Mouse (Mus musculus): ENCODE results near the gene Opn1mw.
"Not testable (repeated sequence)": the region's sequence is repeated elsewhere in the genome, so short reads cannot be mapped to it uniquely, and the experiment has no call there.

Gene Opn1mw

GRCm38 (mm10) chrX:74127164-74127563 lies at the start of gene Opn1mw:
Gene Opn1mw, plus strand, starts transcription at chrX:74127464.
- DNase-seq (ENCODE audit: low spot score in 2 of 2) = no peak

- peak in 1 of 2 experiments; percentile 3 for DNase-seq (ENCODE audit: low spot score in 2 of 2)
Observed at GRCm38 (mm10) chrX:74084276-74084837, 42.9 kb upstream of the Opn1mw start.

GRCm38 (mm10) chrX:74084946-74085498 lies 42.2 kb upstream of the Opn1mw start:
- DNase-seq (ENCODE audit: low spot score in 2 of 2) = peak; percentile 68 to 79

- peak; percentile 97 to 98 for DNase-seq (ENCODE audit: low spot score in 2 of 2)
Observed at GRCm38 (mm10) chrX:74085601-74086038, 41.6 kb upstream of the Opn1mw start.

GRCm38 (mm10) chrX:74095130-74095529 lies 32.1 kb upstream of the Opn1mw start:
- DNase-seq (ENCODE audit: low spot score in 2 of 2) = no peak

GRCm38 (mm10) chrX:74103457-74104188 lies 23.6 kb upstream of the Opn1mw start:
- DNase-seq (ENCODE audit: low spot score in 2 of 2) = peak in 1 of 2 experiments; percentile 6

- no peak for DNase-seq (ENCODE audit: low spot score in 2 of 2)
Observed at GRCm38 (mm10) chrX:74105916-74106315, 21.3 kb upstream of the Opn1mw start.

- DNase-seq (ENCODE audit: low spot score in 2 of 2) = no peak
Observed at GRCm38 (mm10) chrX:74108747-74109146, 18.5 kb upstream of the Opn1mw start.

GRCm38 (mm10) chrX:74114036-74114435 lies 13.2 kb upstream of the Opn1mw start:
- no peak for DNase-seq (ENCODE audit: low spot score in 2 of 2)

- peak in 1 of 2 experiments; percentile 62 for DNase-seq (ENCODE audit: low spot score in 2 of 2)
Observed at GRCm38 (mm10) chrX:74115511-74115910, 11.8 kb upstream of the Opn1mw start.

GRCm38 (mm10) chrX:74124975-74125374 lies 2.3 kb upstream of the Opn1mw start:
- no peak for DNase-seq (ENCODE audit: low spot score in 2 of 2)

GRCm38 (mm10) chrX:74135263-74135662 lies 8.0 kb downstream of the Opn1mw start, which contains the start of gene Mecp2:
Gene Mecp2, minus strand, starts transcription at chrX:74135363.
- not testable (repeated sequence) for DNase-seq (ENCODE audit: low spot score in 2 of 2)

GRCm38 (mm10) chrX:74167738-74168137 lies 40.5 kb downstream of the Opn1mw start, which contains the start of gene Tex28:
Gene Tex28, minus strand, starts transcription at chrX:74167838.
- no peak for DNase-seq (ENCODE audit: low spot score in 2 of 2)

GRCm38 (mm10) chrX:74176959-74177358 lies 49.7 kb downstream of the Opn1mw start, which contains the start of gene Tktl1:
Gene Tktl1, plus strand, starts transcription at chrX:74177259.
- DNase-seq (ENCODE audit: low spot score in 2 of 2) = no peak

Measured in left cerebral cortex, adult 9 months (tissue).